Mouse (Mus musculus) heart, postnatal 0 days (tissue): ENCODE data around the gene Snapc1.

Experiments used
- CTCF ChIP-seq: IDR thresholded peaks from 2 replicates; pipeline ENCODE4 v1.5.1; 2016; ENCODE audit warnings: antibody characterized with exemption, control low read depth, low read depth
- EP300 ChIP-seq: IDR thresholded peaks from 2 replicates; pipeline ENCODE4 v1.6.1; 2016; ENCODE audit warnings: antibody characterized with exemption, low read depth

GRCm38 (mm10) chr12:73982533-73982932, 18.3 kb downstream of the Snapc1 start:
- TF ChIP-seq CTCF (no peak), EP300 (no peak)
